Mouse (Mus musculus): ENCODE data around the gene Nr1d1. TPM values are rescaled to one million over a fixed set of nuclear protein-coding genes. Genes with fewer than 3 reads are reported as not detected.

Nr1d1 gene
- total RNA-seq, 1 experiment, result 2.9 TPM

DNA sequence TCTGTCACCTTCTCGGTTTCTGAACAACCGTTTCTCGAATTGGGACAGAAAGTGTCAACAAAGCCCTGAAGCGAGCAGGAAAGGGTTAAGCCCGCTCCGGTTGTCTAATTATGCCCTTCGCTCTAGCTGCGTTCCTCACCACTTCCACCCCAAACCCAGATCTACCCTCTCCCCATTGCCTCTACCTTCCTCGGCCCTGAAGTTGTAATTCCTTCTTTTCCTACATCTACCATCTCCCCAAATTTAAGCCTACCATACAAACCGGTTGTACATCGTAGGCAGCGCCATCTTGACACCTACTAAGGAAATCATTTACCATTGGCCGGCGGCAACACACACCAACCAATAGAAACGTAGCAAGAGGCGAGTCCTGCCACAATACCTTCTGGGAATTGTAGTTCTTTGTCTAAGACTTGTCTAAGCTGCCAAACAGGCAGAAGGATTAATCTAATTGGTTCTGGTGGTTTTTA is 46.0 kb downstream of the Nr1d1 start, which contains the start of gene Med24:
Gene Med24, minus strand, starts transcription at position 317 of the 470 bp plus-strand sequence.
- peak; percentile 83 for DNase-seq (ENCODE audit: low read depth, low spot score)
- in situ Hi-C loops (cut with MboI; ENCODE audit: low sequenced_read_pairs in 2 of 2, unreplicated experiment in 2 of 2), result no loop called here
- H3K9ac ChIP-seq (ENCODE audit: insufficient read depth, low read depth, low read length, poor library complexity, severe bottlenecking), result peak within 1 kb of the TSS; percentile 77
- H3K4me1 ChIP-seq (ENCODE audit: control insufficient read depth in 2 of 2, insufficient read depth in 2 of 2, low read length in 2 of 2, poor library complexity in 1 of 2), result no peaks in the 10 kb centered on the region
- H3K36me3 ChIP-seq (ENCODE audit: control insufficient read depth, insufficient read depth, low read length, poor library complexity, severe bottlenecking), result no peaks in the 10 kb centered on the region
- H3K27ac ChIP-seq (ENCODE audit: insufficient read depth, low read depth, low read length, poor library complexity, severe bottlenecking), result no peak within 1 kb of the TSS
- TF ChIP-seq HCFC1 (IDR thresholded peaks at IDR 0.05; ENCODE audit: borderline replicate concordance, insufficient read depth, low read length), result peak; percentile 96
- TF ChIP-seq ZNF384 (IDR thresholded peaks at IDR 0.05; ENCODE audit: low read depth, low read length), result no peak
- TF ChIP-seq MAFK (IDR thresholded peaks at IDR 0.05; ENCODE audit: insufficient read depth, low read depth, low read length), result no peak
- peak; percentile 96 for TF ChIP-seq CHD2 (IDR thresholded peaks at IDR 0.05; ENCODE audit: low read depth, low read length)
- peak within 1 kb of the TSS; percentile 78 to 89 for H3K4me3 ChIP-seq (ENCODE audit: insufficient read depth in 1 of 2, low read depth in 1 of 2, low read length in 2 of 2, poor library complexity in 1 of 2, severe bottlenecking in 1 of 2)
- no peaks in the 10 kb centered on the region for H3K9me3 ChIP-seq (ENCODE audit: control insufficient read depth, insufficient read depth, low read depth, low read length)

DNA sequence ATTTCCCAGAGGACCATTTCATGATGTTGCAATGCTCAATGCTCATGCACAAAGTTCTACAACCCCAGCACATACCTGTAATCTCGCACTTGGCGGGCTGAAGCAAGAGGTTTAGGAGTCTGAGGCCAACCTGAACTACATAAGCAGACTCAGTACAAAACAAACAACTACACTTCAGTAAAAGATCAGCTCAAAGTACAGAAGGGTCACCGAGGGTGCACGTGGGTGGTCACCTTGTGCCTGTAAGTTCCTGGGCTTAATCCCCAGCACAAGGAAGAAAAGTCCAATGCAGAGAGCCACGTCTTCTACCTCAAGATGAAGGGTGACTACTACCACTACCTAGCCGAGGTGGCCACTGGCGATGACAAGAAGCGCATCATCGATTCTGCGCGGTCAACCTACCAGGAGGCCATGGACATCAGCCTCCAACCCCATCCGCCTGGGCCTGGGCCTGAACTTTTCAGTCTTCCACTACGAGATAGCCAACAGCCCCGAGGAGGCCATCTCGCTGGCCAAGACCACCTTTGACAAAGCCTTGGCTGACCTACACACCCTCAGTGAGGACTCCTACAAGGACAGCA is 49.1 kb downstream of the Nr1d1 start:
- no peaks in the 10 kb centered on the region for H3K36me3 ChIP-seq (ENCODE audit: control insufficient read depth, insufficient read depth, low read length, poor library complexity, severe bottlenecking)
- H3K4me3 ChIP-seq (ENCODE audit: insufficient read depth in 1 of 2, low read depth in 1 of 2, low read length in 2 of 2, poor library complexity in 1 of 2, severe bottlenecking in 1 of 2), result no peak overlapping the region
- no peaks in the 10 kb centered on the region for H3K9me3 ChIP-seq (ENCODE audit: control insufficient read depth, insufficient read depth, low read depth, low read length)
- no peak overlapping the region for H3K9ac ChIP-seq (ENCODE audit: insufficient read depth, low read depth, low read length, poor library complexity, severe bottlenecking)
- DNase-seq (ENCODE audit: low read depth, low spot score), result no peak
- TF ChIP-seq MAFK (IDR thresholded peaks at IDR 0.05; ENCODE audit: insufficient read depth, low read depth, low read length), result no peak
- no peak for TF ChIP-seq ZC3H11A (IDR thresholded peaks at IDR 0.05; ENCODE audit: borderline replicate concordance, low read depth, low read length)
- no peak for TF ChIP-seq CHD2 (IDR thresholded peaks at IDR 0.05; ENCODE audit: low read depth, low read length)
- TF ChIP-seq HCFC1 (IDR thresholded peaks at IDR 0.05; ENCODE audit: borderline replicate concordance, insufficient read depth, low read length), result no peak
- no peak for TF ChIP-seq ZNF384 (IDR thresholded peaks at IDR 0.05; ENCODE audit: low read depth, low read length)
- peaks cover 0 to 2% of the 10 kb centered on the region in 2 experiments; a peak in 1 of 4 replicates for H3K4me1 ChIP-seq (ENCODE audit: control insufficient read depth in 2 of 2, insufficient read depth in 2 of 2, low read length in 2 of 2, poor library complexity in 1 of 2)
- in situ Hi-C loops (cut with MboI; ENCODE audit: low sequenced_read_pairs in 2 of 2, unreplicated experiment in 2 of 2), result no loop called here
- no peak overlapping the region for H3K27ac ChIP-seq (ENCODE audit: insufficient read depth, low read depth, low read length, poor library complexity, severe bottlenecking)

DNA sequence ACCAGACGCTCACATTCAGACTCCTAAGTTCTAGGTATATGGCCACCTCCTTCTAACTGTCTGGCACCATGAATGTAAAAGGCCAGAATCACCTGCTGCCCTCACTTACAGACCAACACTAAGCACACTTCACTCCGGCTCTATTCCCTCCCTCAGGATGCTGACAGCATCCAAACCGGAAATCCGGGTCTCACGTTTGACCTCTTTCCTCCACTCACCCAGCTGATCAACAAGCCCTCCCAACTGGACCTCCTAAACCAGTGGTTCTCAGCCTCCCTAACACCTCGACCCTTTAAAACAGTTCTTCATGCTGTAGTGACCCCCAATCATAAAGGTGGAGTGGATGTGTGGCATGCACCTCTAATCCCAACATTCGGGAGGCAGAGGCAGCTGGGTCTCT is 52.0 kb downstream of the Nr1d1 start:
- Histone ChIP-seq H3K9ac (ENCODE audit: insufficient read depth, low read depth, low read length, poor library complexity, severe bottlenecking) (no peak overlapping the region), H3K36me3 (ENCODE audit: control insufficient read depth, insufficient read depth, low read length, poor library complexity, severe bottlenecking) (no peaks in the 10 kb centered on the region), H3K9me3 (ENCODE audit: control insufficient read depth, insufficient read depth, low read depth, low read length) (no peaks in the 10 kb centered on the region), H3K27ac (ENCODE audit: insufficient read depth, low read depth, low read length, poor library complexity, severe bottlenecking) (no peak overlapping the region), H3K4me1 (ENCODE audit: control insufficient read depth in 2 of 2, insufficient read depth in 2 of 2, low read length in 2 of 2, poor library complexity in 1 of 2) (peaks cover 0 to 15% of the 10 kb centered on the region in 2 experiments; a peak in 2 of 4 replicates), H3K4me3 (ENCODE audit: insufficient read depth in 1 of 2, low read depth in 1 of 2, low read length in 2 of 2, poor library complexity in 1 of 2, severe bottlenecking in 1 of 2) (no peak overlapping the region)
- DNase-seq (ENCODE audit: low read depth, low spot score), result no peak
- in situ Hi-C loops (cut with MboI; ENCODE audit: low sequenced_read_pairs in 2 of 2, unreplicated experiment in 2 of 2), result no loop called here
- TF ChIP-seq ZC3H11A (IDR thresholded peaks at IDR 0.05; ENCODE audit: borderline replicate concordance, low read depth, low read length) (no peak), CHD2 (IDR thresholded peaks at IDR 0.05; ENCODE audit: low read depth, low read length) (no peak), MAFK (IDR thresholded peaks at IDR 0.05; ENCODE audit: insufficient read depth, low read depth, low read length) (no peak), ZNF384 (IDR thresholded peaks at IDR 0.05; ENCODE audit: low read depth, low read length) (no peak), HCFC1 (IDR thresholded peaks at IDR 0.05; ENCODE audit: borderline replicate concordance, insufficient read depth, low read length) (no peak)

DNA sequence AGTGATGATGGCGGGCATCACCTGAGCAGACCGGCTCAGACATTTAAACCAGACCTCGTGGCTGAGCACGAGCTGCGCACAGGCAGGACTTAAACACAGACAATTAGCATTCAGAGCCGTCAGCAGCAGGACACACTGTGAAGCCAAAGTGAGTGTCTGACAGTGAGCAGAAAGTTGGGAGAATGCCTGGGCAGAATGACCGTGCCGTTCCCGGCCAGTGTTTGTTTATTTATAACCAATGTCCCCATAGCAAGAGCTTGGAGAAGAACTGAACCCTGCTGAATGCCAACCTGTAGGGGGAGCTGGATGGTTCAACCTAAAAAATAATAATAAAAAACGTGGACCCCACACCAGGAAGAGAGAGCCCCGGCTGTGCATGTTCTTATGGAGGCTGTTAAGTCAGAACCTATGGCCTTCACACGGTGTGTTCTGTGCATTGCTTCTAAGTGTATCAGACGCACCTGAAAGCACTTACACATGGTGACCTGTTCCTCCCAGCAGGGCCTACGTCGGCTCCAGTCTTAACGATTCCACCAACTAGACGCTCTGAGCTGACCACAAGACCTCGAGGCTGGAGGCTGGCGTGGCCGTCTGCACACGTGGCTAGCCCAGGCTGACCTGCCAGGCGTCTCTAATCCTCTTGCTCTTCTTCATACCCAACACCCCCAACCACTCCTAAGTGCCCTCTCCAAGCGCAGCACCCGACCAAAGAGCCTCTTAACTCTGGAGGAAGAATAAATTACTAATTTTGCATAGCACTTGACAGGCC is 53.5 kb downstream of the Nr1d1 start:
- peaks cover 0 to 18% of the 10 kb centered on the region in 2 experiments; a peak in 2 of 4 replicates for H3K4me1 ChIP-seq (ENCODE audit: control insufficient read depth in 2 of 2, insufficient read depth in 2 of 2, low read length in 2 of 2, poor library complexity in 1 of 2)
- no peak overlapping the region for H3K27ac ChIP-seq (ENCODE audit: insufficient read depth, low read depth, low read length, poor library complexity, severe bottlenecking)
- no peak for DNase-seq (ENCODE audit: low read depth, low spot score)
- H3K4me3 ChIP-seq (ENCODE audit: insufficient read depth in 1 of 2, low read depth in 1 of 2, low read length in 2 of 2, poor library complexity in 1 of 2, severe bottlenecking in 1 of 2), result no peak overlapping the region
- H3K9ac ChIP-seq (ENCODE audit: insufficient read depth, low read depth, low read length, poor library complexity, severe bottlenecking), result no peak overlapping the region
- in situ Hi-C loops (cut with MboI; ENCODE audit: low sequenced_read_pairs in 2 of 2, unreplicated experiment in 2 of 2), result no loop called here
- TF ChIP-seq MAFK (IDR thresholded peaks at IDR 0.05; ENCODE audit: insufficient read depth, low read depth, low read length) (no peak), ZC3H11A (IDR thresholded peaks at IDR 0.05; ENCODE audit: borderline replicate concordance, low read depth, low read length) (no peak), HCFC1 (IDR thresholded peaks at IDR 0.05; ENCODE audit: borderline replicate concordance, insufficient read depth, low read length) (no peak), CHD2 (IDR thresholded peaks at IDR 0.05; ENCODE audit: low read depth, low read length) (no peak), ZNF384 (IDR thresholded peaks at IDR 0.05; ENCODE audit: low read depth, low read length) (no peak)
- H3K36me3 ChIP-seq (ENCODE audit: control insufficient read depth, insufficient read depth, low read length, poor library complexity, severe bottlenecking), result peaks cover 4% of the 10 kb centered on the region; the same call in 1 of the 2 replicates
- no peaks in the 10 kb centered on the region for H3K9me3 ChIP-seq (ENCODE audit: control insufficient read depth, insufficient read depth, low read depth, low read length)

Measured in ES-E14 (cell line).